In genomic region chr9:67616207-67616606, GRCm38 (mm10) we compare ENCODE assay signal across 14 mouse cellular contexts.
"Had no signal": no experiment of that assay in that cellular context is flagged by ENCODE, and none has a peak within 500 bp of the region (broad histone marks: within the 10 kb centered on the region; RNA-seq: fewer than 3 reads in every experiment).

No protein-coding gene starts in this region.

- H3K36me3 ChIP-seq: liver, embryonic 15.5 days had no signal

- H3K4me2 ChIP-seq: liver, embryonic 11.5 days; liver, embryonic 15.5 days; midbrain, embryonic 11.5 days had no signal

- H3K9ac ChIP-seq: liver, embryonic 15.5 days had no signal

- H3K4me1 ChIP-seq: megakaryocyte, embryonic 14.5 days had no signal

- H3K4me3 ChIP-seq: liver, embryonic 15.5 days; megakaryocyte, embryonic 14.5 days had no signal

- H3K27ac ChIP-seq: hindbrain, postnatal 0 days; liver, embryonic 15.5 days; macrophage; stomach, postnatal 0 days had no signal

- H3K27me3 ChIP-seq: liver, embryonic 15.5 days; megakaryocyte, embryonic 14.5 days had no signal

- H3K9me3 ChIP-seq: liver, embryonic 15.5 days had no signal

- ATAC-seq: hindbrain, postnatal 0 days had no signal

- DNase-seq: kidney, adult 8-10 months; layer of hippocampus, adult 9-11 months; layer of hippocampus, postnatal 36 days; lung, adult 2 months; lung, postnatal 14 days; right cerebral cortex, postnatal 14 days; thymus, postnatal 4 days had no signal
